Mouse (Mus musculus) lung, postnatal 14 days (tissue): ENCODE measurements around the gene Txlnb.
A peak's percentile ranks its signal among the peaks of the same experiment; 100 is the strongest.
"Not testable (repeated sequence)": the region's sequence is repeated elsewhere in the genome, so short reads cannot be mapped to it uniquely, and the experiment has no call there.

ENCODE experiments used
- DNase-seq: peaks from one replicate; pipeline ENCODE4 v3.0.0; 2021

The Txlnb gene

DNA sequence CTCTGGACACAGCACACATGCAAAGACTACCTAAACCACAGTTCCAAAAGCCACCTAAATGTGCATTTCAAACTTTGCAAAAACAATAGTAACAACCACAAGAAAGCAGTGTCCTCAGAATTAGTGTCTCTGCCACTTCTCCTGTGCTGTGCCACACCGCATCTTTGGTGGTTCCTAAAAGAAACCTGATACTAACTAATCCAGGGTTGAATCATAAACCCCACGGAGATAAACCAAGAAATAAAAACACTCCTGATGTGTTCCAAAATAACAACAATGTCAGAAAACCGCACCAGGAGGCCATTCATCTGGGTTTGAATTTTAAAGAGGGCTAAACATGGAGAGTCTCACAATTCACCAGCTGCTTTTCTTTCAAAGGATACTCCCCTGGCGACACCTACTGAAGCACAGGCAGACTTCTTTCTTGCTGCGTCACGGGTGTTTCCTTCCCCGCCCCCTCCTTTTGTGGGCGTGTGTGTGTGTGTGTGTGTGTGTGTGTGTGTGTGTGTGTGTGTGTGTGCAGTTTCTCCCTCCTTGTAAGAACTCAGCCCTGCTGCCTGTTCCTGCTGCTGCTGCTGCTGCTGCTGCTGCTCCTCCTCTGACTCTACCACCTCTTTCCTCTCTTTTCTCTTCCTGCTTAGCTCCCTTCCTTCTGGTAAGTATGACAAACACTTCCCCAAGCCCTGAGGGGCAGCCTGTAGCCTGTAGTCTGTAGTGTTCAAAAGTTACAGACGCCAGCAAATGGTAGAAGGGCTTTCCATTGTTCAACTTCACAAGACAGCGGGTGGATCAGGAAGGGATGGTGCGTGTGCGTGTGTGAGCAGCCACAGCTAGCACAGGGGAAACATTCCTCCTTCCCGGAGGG lies at the start of gene Txlnb:
Gene Txlnb, plus strand, starts transcription at position 460 of the 865 bp plus-strand sequence.
- peak; percentile 57 for DNase-seq

DNA sequence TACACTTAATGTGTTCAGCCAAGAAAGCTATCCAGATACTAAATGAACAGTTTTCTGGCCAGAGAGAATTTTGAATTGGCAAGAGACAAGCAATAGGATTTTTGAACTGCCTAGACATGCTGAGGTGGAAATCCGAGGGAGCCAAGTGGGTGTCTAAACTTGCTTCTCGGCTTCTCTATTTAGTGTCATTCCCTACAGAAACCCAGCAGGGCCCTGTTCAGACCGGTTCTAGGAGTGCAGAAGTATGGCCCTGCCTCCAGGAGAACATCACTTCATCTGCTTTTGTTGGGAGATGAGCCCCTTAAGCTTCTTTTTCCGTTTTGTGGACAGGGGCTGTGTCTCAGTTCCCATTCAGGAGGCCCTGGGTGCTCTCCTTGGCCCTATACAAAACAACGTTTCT lies 43.5 kb upstream of the Txlnb start:
- DNase-seq, result no peak

DNA sequence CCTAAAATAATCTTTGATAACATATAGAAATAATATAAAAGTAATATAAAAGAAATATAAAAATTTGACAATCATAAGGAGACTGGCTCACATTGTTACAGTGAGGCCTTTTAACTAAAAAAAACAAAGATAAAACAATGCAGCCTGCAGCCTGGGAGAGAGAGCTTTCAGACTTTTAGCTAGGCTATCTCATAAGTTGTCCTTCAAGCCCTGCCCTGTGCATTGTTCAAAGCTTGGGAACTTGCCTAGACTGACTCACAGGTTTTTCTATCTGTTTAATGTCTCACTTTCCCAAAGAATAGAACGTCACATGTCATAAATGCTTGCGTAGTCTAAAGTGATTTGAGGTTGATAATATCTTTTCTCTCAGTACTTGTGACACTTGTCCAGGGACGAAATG lies 36.3 kb upstream of the Txlnb start:
- DNase-seq, result no peak

DNA sequence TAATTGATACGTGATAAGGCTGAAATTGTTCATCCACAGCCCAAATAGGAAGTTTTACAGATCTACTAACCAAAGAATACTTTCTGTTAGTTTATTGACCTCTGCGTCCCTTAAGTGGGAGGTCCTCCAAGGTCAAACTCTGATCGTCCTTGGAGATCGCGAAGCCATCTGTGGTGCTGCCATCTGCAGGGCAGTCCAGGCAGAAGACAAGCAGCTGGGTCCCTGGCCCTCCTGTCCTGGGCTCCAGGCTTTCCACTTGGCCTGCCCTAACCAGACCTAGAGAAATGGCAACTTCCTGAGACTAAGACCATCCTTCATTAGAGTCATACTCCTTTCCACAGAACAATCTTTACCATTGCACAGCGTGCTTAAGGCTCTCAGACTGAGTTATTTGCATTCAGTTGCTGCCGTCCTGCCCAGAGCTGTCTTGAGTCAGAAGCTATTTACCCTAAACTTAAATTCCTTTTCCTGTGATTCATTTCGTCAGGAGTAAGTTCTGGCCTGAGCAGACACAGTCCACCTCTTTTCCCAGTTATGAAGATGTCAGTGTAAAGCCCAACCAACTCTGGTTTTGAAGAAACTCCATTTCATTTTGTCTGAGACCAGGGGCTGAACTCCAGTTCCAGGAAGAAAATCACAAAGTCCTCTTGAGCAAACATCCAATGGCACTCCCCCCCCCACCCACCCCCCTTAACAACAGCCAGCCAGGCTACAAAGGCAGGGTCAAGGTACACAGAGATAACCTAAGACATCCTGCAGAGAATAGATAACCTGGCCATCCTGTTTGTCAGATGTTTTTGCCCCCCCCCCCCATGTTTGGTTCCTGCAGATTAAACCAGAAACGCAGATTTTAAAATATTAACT lies 35.0 kb upstream of the Txlnb start:
- no peak for DNase-seq

DNA sequence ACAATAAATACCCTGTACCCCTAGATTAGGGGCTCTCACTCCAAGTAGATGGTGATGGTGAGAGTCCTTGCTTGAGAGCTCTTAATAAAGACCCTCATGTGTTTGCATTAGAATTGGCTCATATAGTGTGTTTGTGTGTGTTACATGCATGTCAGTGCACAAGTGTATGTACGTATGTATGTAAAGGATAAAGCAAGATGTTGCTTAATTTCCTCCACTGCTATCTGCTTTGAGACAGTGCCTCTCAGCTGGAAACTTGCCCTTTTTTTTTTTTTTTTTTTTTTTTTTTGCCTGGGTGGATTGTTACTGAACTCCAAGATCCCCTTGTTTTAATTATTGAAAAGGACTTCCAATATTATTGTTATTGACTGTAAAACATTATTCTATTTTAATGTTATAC lies 34.4 kb upstream of the Txlnb start:
- DNase-seq, result no peak

DNA sequence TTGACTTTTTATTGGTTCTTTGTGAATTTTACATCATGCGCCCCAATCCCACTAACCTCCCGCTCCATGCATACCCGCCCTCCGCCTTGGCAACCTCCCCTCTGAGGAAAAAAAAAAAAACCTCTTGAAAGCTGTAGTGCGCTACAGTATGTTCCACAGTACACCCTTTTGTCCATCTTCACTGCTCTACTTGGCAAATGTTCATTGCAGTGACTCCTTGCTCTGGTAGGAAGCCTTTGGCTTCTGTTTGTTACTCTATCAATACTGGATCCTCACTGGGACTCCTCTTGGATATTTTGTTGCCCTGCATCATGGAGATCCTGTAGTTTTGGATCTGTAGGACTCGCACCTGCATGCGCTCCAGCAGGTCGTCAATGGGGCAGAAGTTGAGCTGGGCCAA lies 33.1 kb upstream of the Txlnb start:
- DNase-seq, result no peak

DNA sequence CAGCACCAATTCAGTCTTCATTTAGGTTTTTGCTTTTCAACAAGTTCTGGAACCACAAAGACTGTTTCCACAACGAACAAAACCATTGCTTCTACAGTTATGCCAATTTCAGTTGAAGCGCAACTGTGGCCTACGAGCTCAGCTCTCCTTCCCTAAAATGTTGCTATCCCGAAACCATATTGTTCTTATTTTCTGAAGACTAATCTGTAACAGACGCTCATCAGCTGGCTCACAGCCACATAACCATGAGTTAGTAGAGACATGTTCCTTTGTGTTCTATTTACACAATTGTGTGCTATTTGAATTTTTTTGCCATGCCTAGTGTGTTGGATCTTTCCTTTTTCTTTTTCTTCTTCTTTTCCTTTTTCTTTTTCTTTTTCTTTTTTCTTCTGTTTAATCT lies 26.2 kb upstream of the Txlnb start:
- no peak for DNase-seq

DNA sequence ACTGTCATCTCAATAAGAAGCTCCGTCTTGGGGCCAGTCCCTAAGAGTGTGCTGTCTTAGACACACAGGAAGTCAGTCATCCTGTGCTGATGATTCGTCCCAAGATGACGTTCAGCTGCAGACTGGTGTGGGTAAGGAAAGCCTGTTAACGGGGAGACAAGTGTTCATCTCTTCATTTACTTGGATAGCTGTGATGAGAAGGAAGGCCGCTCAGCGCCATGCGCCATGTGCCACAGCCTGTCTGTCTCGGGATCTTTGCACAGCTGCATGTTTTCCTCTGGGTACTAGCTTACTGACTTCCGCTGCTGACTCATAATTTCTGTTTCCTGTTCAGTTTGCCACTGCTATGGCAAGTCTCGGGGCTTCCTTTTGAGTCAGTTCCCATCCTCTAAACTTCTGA lies 23.7 kb upstream of the Txlnb start:
- DNase-seq, result peak; percentile 6

DNA sequence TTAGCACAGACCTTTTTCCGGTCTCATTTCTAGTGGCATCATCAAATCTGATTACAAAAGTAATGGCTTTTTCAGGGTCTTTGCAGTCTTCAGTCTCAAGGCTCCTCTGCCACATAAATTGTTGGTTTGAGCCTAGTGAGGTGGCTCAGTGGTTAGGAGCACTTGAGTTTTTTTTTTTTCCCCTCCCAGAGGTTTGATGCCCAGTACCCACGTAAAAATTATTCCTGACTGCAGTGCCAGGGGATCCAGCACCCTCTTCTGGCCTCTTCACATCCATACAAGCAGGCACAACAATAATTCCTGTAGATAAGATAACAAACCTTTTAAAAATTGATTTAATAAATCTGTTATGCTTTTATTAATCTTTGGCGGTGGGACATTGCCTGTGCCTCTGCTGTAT lies 21.7 kb upstream of the Txlnb start:
- DNase-seq, result no peak

DNA sequence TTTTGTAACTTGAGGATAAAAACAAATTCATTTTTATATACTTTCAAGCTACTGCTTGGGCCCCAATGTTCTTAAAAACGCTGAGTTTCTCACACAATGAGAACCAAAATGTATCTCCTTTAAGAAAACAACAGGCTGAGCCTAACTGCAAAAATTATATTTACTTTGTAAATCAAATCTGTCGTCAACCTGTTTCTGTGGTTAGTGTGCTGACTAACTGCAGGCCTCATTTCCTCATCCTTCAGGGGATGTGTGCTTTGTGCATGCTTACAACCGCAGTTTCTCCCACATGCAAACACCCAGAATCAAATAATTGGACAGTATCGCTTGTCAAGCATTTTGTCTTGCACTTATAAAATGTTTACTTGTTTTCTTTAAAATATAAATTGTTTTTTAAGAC lies 20.9 kb upstream of the Txlnb start:
- DNase-seq, result no peak

DNA sequence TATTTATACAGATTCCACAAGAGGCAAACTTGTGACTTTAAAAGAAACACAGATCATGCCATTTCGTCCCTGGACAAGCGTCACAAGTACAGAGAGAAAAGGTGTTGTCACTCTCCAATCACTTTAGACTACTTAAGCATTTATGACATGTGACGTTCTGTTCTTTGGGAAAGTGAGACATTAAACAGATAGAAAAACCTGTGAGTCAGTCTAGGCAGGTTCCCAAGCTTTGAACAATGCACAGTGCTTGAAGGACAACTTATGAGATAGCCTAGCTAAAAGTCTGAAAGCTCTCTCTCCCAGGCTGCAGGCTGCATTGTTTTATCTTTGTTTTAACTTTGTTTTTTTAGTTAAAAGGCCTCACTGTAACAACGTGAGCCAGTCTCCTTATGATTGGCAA lies 19.3 kb upstream of the Txlnb start:
- not testable (repeated sequence) for DNase-seq

DNA sequence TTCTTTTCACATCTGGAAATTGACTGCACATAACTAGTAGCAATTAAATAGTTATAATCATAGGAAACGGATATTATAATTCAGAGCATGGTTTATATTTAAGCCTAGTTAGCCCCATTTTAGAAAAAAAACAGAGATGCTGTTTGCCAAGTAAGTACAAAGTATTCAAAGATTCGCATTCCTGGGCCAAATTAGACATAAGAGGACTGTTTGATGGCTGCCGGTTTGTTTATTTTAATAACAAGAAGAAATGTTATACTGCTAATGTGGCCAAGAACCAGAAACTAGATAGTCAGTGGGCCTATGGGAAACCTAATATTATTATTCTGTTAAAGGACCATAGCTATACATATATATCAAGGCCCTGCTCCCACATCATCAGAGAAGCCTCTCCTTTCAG lies 9.3 kb upstream of the Txlnb start:
- DNase-seq, result no peak

DNA sequence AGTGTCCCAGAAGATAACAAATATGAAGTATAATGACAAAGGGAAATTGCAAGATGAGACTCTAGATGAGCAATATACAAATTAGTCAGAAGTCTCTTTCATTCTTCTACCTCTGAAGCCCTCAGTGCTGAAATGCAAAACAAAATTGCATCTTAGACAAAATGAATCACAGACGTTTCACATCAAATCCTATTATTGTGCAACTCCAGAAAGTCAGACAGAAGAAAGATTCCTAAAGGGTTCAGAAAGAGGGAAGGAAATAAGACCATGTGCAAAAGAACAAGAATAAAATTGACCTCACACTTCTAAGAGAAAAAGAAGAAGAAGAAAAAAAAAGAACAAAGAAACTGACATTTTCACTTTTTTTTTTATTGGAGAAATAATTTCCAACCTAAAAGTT lies 8.1 kb upstream of the Txlnb start:
- DNase-seq, result no peak

DNA sequence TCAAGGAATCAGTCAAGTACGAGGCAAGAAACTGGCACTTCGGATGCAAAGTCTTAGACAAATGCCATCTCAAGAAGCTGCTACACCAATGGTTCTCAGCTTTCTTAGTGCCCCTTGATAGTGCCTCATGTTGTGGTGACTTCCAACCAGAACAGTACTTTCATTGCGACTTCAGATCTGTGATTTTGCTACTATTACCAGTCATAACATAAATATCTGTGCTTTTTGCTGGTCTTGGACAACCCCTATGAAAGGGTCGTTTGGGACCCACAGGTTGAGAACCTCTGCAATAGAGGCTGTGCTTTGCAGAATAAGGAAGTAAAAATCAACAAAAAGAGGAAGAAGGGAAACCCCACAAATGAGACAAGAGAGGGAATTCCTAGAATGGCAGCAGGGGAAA lies 7.7 kb upstream of the Txlnb start:
- no peak for DNase-seq

DNA sequence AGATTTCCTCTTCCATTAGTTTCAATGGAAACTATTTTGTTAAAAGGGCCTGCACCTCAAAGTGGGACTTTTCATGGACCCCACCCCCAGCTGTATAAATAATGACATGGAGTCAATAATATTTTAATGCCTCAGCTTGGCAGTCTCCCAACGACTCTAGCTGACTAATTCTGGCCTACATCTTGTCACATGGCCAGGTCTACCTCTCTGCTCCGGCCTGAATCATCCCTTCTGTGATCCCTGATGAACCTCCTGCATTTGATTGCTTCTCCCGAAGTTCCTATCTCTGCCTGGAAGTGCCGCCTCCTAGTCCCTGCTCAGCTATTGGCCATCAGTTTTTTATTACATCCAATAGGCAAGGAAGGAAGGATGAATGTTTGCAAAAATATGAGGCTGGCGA lies 2.1 kb upstream of the Txlnb start:
- no peak for DNase-seq

DNA sequence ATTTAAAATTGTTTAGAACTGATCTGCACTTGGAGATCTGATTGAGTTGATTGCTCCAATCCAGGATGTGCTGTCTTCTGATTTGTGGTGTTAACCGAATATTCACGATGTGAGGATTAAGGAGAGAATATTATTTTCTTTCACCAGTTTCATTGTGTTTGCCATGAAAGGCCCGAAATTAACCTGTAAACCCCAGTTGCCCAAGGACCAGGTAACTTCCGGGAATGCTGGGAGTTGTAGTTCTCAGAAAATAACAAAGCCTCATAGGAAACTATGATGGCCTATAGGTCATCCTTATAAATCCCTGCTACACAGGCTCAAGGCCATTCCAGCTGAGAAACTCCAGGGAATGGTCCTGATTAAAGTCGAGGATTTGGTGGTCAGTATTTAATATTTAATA lies 1.6 kb upstream of the Txlnb start:
- DNase-seq, result no peak

DNA sequence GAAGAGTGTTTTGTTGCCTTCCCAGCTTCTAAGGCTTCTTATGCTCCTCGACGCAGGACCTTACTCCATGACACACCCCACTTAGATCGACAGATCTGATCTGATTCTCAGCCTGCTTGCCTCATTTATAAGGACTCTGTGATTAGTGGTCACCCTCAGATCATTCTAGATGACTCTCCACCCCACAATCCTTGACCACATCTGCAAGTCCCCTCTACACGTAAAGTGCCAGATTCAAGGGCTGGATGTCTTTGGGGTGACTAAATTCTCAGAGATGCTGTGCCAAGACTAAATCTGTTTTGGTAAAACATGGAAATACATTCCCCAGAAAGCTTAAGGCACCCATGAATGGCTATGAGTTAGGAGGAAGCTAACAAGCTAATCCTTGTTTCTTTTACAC lies 799 bp upstream of the Txlnb start:
- no peak for DNase-seq

DNA sequence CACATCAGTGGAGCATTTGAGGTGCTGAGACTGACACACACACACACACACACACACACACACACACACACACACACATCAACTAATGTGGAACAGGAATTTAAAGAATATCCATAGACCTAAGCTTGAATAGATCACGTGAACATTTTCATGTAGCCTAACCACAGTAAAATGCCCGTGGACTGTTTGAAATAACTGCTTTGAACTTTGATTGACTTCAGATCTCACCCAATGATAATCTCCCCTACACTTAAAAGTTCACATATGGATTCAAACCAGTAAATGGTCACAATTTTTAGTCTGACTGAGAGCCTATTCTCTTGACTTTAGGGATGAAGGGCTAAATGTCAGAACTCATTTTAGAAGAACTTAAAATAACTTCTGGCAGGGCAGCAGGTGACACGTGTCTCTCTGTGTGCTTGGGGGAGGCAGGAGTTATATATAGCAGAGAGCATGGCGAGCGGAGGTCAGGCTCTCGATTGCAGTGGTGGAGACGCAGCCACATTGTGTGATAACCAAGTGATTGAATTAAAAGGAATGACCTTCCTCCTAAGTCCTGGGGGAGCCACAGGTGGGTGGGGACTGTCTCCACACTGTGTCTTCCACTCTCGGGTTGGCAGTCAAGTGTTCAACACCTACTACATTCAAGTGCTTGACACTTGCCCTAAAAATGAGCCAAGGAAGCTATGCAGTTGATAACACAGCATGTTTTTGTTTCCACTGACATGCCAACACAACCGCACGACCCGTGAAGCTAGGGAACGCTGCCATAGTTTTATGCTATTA lies 1.0 kb downstream of the Txlnb start:
- no peak for DNase-seq

DNA sequence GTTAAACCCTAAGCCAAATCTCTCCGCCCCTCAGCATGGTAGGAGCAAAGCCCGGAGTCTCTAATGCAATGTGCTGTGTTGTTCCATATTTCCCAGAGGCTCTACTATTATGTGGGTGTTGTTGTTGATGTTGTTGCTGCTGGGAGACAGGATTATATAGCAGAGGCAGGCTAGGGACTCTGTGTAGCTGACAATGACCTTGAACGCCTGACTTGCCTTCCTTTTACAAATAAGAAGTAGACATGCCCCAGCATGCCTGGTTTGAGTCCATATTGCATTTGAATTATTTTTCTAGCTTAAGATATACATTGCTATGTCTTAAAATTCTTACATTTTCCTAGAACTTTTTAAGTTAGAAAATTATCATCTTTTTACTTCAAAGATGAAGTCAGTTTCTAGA lies 1.7 kb downstream of the Txlnb start:
- DNase-seq, result no peak

DNA sequence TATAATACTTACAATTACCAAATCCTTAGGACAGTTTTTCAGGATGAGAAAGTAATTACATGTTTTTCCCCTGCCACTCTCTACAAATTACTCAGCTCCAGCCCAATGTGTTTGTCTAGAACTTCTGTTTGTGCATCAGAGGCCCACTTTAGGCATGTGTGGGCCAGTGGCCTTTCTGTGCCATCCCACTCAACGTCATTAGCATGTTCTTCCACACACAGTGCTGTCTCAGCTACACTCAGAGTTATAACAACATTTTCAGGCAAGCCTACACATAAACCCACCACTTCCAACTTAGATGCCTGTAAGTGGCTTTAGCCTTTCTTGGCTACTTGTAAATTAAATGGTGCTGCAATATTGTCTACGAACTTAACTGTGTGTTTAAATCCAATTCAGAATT lies 5.8 kb downstream of the Txlnb start:
- DNase-seq, result no peak

DNA sequence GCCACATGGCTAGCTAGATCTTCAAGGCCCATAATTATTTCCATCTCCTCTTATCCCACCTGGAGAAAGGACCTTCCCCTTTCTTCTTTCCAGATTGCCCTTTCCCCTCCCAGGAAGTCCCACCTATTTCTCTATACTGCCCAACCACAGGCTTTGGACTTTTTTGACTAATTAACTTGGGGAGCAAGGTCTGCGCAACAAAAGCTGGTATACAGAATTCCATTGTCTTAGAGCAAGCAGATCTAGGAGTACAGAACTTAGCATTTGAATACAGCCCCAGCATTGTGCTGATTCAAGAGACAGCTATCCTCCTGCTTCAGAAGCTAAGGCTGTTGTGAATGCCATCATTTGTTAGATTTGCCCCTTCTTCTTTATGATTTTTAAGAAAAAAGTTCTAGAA lies 12.5 kb downstream of the Txlnb start:
- no peak for DNase-seq

DNA sequence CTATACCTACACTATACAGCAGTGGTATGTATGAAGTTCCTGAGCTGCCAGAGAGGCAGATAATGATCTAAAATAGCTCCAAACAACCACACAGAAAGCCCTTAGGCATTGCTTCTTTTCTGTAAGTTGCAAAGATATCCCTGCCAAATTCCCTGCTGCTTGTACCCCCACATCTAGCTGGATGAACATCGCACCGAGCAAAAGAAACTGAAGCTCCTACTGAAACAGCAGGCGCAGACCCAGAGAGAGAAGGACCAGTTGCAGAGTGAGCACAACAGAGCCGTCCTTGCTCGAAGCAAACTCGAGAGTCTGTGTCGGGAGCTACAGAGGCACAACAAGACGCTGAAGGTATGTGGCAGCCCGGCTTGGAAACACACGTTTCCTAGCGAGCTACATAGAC lies 19.0 kb downstream of the Txlnb start:
- DNase-seq, result no peak

DNA sequence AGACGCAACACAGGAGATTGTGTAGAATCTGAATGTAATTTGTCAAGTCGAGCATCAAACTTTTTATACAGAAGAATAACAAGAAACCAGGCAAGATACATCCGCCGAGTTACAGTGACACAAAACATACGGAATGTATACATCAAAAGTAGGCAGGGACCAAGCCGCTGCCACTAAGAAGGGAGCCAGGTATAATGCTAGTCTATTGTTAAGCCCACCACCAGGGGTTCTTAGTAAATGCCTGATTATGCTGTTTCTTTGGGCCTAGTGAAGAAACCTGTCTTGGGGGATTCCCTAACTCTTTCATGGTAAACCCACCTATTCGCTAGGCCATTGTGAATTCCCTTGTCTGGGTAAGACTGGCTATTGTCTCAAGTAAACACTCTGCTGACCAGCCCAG lies 24.4 kb downstream of the Txlnb start:
- DNase-seq, result not testable (repeated sequence)

DNA sequence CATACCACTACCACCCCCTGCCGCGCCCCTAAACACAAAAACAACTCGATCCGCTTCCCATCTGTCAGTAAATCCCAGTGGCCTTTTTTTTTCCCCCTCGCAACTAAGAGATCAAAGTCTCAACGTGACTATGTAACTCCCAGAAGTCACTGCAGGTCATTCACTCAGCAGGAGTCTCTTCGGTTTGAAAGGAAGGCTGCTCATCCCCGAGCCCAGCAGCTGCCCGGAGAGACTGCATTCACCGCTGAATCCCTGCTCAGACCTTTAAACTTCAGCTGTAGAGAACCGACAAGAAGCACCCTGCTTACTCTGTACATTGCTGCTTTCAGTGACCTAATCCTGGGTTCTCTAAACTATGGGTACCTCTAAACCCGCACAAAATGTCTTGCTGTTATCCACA lies 31.4 kb downstream of the Txlnb start:
- DNase-seq, result no peak
